Mouse (Mus musculus) stomach, embryonic 14.5 days (tissue): ENCODE data around the gene Zbtb38. TPM values are rescaled to one million over a fixed set of nuclear protein-coding genes. Genes with fewer than 3 reads are reported as not detected.

Experiments
- ATAC-seq: fragments of 200-750 bp; cut with Nextera tagmentation; 2 replicates; pipeline ENCODE4 v1.8.0; 2017; ENCODE audit warnings: low read depth, moderate TSS enrichment; ENCODE audit not compliant: insufficient number of reproducible peaks, insufficient read depth, low FRiP score
- H3K27ac ChIP-seq: fragments of 300-500 bp; sonication (generic); 2 replicates; pipeline ENCODE4 v1.5.1; 2014; ENCODE audit warnings: mild to moderate bottlenecking, low read length, moderate library complexity, mixed read lengths
- H3K27me3 ChIP-seq: fragments of 300-500 bp; sonication (generic); 2 replicates; pipeline ENCODE4 v1.6.1; 2014; ENCODE audit warnings: low read length, control low read depth, mixed read lengths; ENCODE audit not compliant: control insufficient read depth, insufficient read depth
- H3K36me3 ChIP-seq: fragments of 300-500 bp; sonication (generic); 2 replicates; pipeline ENCODE4 v1.6.1; 2014; ENCODE audit warnings: mild to moderate bottlenecking, control low read depth, low read length, moderate library complexity, mixed read lengths; ENCODE audit not compliant: control insufficient read depth, insufficient read depth
- H3K4me1 ChIP-seq: fragments of 300-500 bp; sonication (generic); 2 replicates; pipeline ENCODE4 v1.6.1; 2014; ENCODE audit warnings: low read length, control low read depth, mixed read lengths; ENCODE audit not compliant: control insufficient read depth, insufficient read depth
- H3K4me2 ChIP-seq: fragments of 300-500 bp; sonication (generic); replicated peaks from 2 replicates; pipeline ENCODE4 v1.6.1; 2014; ENCODE audit warnings: low read depth, low read length, control low read depth
- H3K4me3 ChIP-seq: fragments of 300-500 bp; sonication (generic); 2 replicates; pipeline ENCODE4 v1.5.1; 2014; ENCODE audit warnings: low read depth, low read length, control low read depth
- H3K9ac ChIP-seq: fragments of 300-500 bp; sonication (generic); replicated peaks from 2 replicates; pipeline ENCODE4 v1.6.1; 2014; ENCODE audit warnings: low read depth, mild to moderate bottlenecking, control low read depth, low read length, moderate library complexity, mixed read lengths
- H3K9me3 ChIP-seq: fragments of 300-500 bp; sonication (generic); 2 replicates; pipeline ENCODE4 v1.6.1; 2016; ENCODE audit warnings: low read depth, low read length, control low read depth; ENCODE audit not compliant: control insufficient read depth
- WGBS: fragments of 180-500 bp; shearing (Covaris S2); extraction: QIAGEN DNeasy Blood & Tissue Kit; methylation state at CpG from one replicate; pipeline ENCODE4 v1.1.7; 2014; 5-methylcytosine and 5-hydroxymethylcytosine counted together
- polyA plus RNA-seq: library from polyadenylated mRNA; unstranded; fragments of >200 nt; fragmentation: Nextera tagmentation; extraction: Ambion mirVana; gene quantifications from 2 replicates; pipeline ENCODE4 v1.2.1, GENCODE M21; 2014

The Zbtb38 gene
- polyA plus RNA-seq, 1 experiment from 2014 or later, result 23.0 TPM

- Histone ChIP-seq H3K36me3 (no peaks in the 10 kb centered on the region), H3K4me1 (0 out of 2 replicates have a peak, but pooled peaks cover 4% of the 10 kb centered on the region), H3K9me3 (no peaks in the 10 kb centered on the region), H3K4me2 (no peak overlapping the region), H3K27ac (no peak overlapping the region), H3K4me3 (no peak overlapping the region), H3K9ac (no peak overlapping the region), H3K27me3 (no peaks in the 10 kb centered on the region)
- WGBS, result 74% methylated on average over 10 of the region's 10 CpGs
- ATAC-seq, result no peak
These were observed 35.2 kb upstream of the Zbtb38 start for GRCm38 (mm10) chr9:96787797-96788196.

DNA sequence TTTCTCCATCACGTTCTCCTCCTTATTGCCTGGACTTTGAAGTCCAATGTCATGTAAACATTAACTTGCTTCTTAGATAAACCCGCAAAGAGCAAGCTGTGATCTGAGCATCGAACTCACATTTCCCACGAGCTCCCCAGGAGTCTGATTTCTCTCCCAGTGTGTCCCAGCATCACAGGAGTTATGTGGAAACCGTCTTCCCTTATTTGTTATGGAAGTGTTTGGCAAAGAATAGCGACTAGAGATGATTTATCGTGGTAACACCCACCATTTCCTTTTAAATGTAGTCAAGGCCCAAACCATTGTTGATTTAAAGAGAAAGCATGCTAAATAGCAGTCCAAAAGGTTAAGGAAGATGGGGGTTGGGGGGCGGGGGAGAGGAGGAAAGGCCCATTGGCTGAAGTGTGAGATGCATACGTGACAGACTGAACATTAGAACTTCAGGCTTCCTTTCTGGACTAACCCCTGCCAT lies 33.3 kb upstream of the Zbtb38 start:
- Histone ChIP-seq H3K4me3 (no peak overlapping the region), H3K36me3 (no peaks in the 10 kb centered on the region), H3K4me2 (no peak overlapping the region), H3K27ac (no peak overlapping the region), H3K9me3 (no peaks in the 10 kb centered on the region), H3K4me1 (0 out of 2 replicates have a peak, but pooled peaks cover 4% of the 10 kb centered on the region), H3K27me3 (no peaks in the 10 kb centered on the region), H3K9ac (no peak overlapping the region)
- 18% methylated on average over 9 of the region's 9 CpGs for WGBS
- no peak for ATAC-seq

GRCm38 (mm10) chr9:96785187-96785586 lies 32.6 kb upstream of the Zbtb38 start:
- no peaks in the 10 kb centered on the region for H3K9me3 ChIP-seq
- H3K4me1 ChIP-seq, result 0 out of 2 replicates have a peak, but pooled peaks cover 4% of the 10 kb centered on the region
- H3K4me3 ChIP-seq, result no peak overlapping the region
- no peak overlapping the region for H3K27ac ChIP-seq
- H3K9ac ChIP-seq, result no peak overlapping the region
- no peak overlapping the region for H3K4me2 ChIP-seq
- no peaks in the 10 kb centered on the region for H3K36me3 ChIP-seq
- H3K27me3 ChIP-seq, result no peaks in the 10 kb centered on the region
- WGBS, result 74% methylated on average over 3 of the region's 3 CpGs
- ATAC-seq, result no peak

- H3K9me3 ChIP-seq, result no peaks in the 10 kb centered on the region
- no peaks in the 10 kb centered on the region for H3K36me3 ChIP-seq
- H3K27ac ChIP-seq, result no peak overlapping the region
- WGBS, result 81% methylated on average over 9 of the region's 9 CpGs
- H3K9ac ChIP-seq, result no peak overlapping the region
- H3K4me1 ChIP-seq, result 0 out of 2 replicates have a peak, but pooled peaks cover 4% of the 10 kb centered on the region
- no peak overlapping the region for H3K4me3 ChIP-seq
- ATAC-seq, result no peak
- no peak overlapping the region for H3K4me2 ChIP-seq
- H3K27me3 ChIP-seq, result no peaks in the 10 kb centered on the region
These were observed 31.0 kb upstream of the Zbtb38 start for GRCm38 (mm10) chr9:96783667-96784066.

DNA sequence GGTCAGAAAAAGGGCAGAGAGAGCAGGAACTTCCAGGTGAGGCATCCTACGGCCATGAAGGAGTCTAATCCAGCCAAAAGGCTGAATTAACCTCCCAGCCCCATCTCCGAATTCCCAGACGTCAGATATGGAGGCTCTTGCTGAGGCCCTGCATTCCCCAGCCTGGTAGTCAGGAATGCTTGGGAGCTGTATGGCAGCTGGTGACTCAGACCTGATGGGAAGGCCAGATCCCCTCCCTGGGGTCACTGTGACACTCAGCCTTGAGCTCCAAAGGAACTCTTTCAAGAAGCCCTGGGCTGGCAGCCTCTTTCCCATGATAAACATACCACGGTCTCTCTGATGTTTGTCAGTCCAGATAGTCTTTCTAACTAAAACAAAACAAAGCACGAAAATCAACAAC lies 30.6 kb upstream of the Zbtb38 start:
- H3K36me3 ChIP-seq, result no peaks in the 10 kb centered on the region
- H3K4me3 ChIP-seq, result no peak overlapping the region
- no peak overlapping the region for H3K4me2 ChIP-seq
- no peak overlapping the region for H3K9ac ChIP-seq
- no peak for ATAC-seq
- no peaks in the 10 kb centered on the region for H3K9me3 ChIP-seq
- H3K27me3 ChIP-seq, result no peaks in the 10 kb centered on the region
- 0 out of 2 replicates have a peak, but pooled peaks cover 4% of the 10 kb centered on the region for H3K4me1 ChIP-seq
- no peak overlapping the region for H3K27ac ChIP-seq
- 43% methylated on average over 5 of the region's 5 CpGs for WGBS

DNA sequence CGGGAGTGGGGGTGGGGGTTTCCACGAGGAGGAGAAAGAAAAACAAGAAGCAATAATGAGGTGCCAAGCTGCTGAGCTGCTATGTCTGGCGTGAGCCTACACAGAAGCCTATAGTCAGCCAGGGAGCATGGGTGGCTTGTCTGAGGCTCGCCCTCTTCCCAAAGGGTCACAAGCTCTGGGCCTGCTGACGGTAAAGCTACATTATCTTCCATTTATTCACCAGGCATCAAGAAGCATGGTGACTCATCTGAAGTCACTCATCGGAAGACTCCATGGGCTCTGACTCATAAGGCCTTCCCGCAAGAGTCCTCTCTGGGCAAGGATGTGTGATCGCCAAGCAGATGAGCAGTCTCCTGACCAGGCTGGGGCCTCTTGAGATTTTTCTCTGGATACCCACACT lies 29.4 kb upstream of the Zbtb38 start:
- ATAC-seq, result no peak
- Histone ChIP-seq H3K4me3 (no peak overlapping the region), H3K27me3 (no peaks in the 10 kb centered on the region), H3K9ac (no peak overlapping the region), H3K36me3 (no peaks in the 10 kb centered on the region), H3K4me2 (no peak overlapping the region), H3K4me1 (0 out of 2 replicates have a peak, but pooled peaks cover 4% of the 10 kb centered on the region), H3K9me3 (no peaks in the 10 kb centered on the region), H3K27ac (no peak overlapping the region)
- 80% methylated on average over 8 of the region's 8 CpGs for WGBS

- H3K4me2 ChIP-seq, result no peak overlapping the region
- no peaks in the 10 kb centered on the region for H3K27me3 ChIP-seq
- no peak overlapping the region for H3K4me3 ChIP-seq
- H3K36me3 ChIP-seq, result no peaks in the 10 kb centered on the region
- 13% methylated on average over 6 of the region's 6 CpGs for WGBS
- no peak for ATAC-seq
- no peak overlapping the region for H3K9ac ChIP-seq
- no peak overlapping the region for H3K27ac ChIP-seq
- H3K4me1 ChIP-seq, result no peaks in the 10 kb centered on the region
- no peaks in the 10 kb centered on the region for H3K9me3 ChIP-seq
These were observed 20.5 kb upstream of the Zbtb38 start for GRCm38 (mm10) chr9:96773146-96773545.

DNA sequence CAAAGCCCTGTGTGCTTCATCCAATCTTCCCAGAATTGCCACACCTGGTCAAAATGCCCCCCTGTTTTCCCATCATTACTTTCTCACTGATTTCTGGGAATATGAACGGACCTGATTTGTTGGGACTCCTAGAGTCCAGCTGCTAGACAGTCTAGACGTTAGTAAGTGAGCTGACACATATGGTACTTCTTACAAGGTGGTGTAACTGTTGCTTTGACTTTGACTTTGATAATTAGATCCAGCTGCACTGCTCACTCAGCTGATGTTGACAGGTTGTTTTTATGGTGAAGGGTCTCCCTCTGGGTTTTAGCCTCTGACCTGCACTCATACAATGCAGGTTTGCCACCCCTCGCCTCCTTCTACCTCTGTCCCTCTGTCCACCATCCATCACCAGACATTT lies 17.8 kb upstream of the Zbtb38 start:
- no peak overlapping the region for H3K27ac ChIP-seq
- H3K36me3 ChIP-seq, result no peaks in the 10 kb centered on the region
- no peaks in the 10 kb centered on the region for H3K27me3 ChIP-seq
- H3K4me1 ChIP-seq, result no peaks in the 10 kb centered on the region
- 68% methylated on average over 3 of the region's 3 CpGs for WGBS
- no peaks in the 10 kb centered on the region for H3K9me3 ChIP-seq
- no peak overlapping the region for H3K4me3 ChIP-seq
- H3K9ac ChIP-seq, result no peak overlapping the region
- ATAC-seq, result no peak
- H3K4me2 ChIP-seq, result no peak overlapping the region

DNA sequence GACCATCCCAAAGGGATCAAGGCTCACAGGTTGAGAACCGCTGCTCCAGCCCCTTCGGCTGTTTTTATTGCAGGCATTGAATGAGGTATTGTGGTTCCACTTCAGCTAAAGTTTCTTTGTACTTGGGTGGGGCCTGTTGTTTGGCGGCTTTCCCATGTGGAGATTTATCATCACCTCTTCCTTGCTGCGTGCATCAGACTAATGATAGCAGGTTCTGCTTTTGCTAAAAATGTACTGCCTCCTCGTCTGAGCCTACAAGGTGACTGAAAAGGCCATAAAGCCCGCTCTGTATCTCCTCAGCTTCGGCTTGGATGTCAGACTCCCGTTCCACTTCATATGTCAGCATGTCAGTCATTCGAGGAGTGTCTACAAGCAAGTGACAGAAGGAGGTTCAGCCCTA lies 17.0 kb upstream of the Zbtb38 start:
- no peak for ATAC-seq
- Histone ChIP-seq H3K36me3 (no peaks in the 10 kb centered on the region), H3K9ac (no peak overlapping the region), H3K4me2 (no peak overlapping the region), H3K4me3 (no peak overlapping the region), H3K27ac (no peak overlapping the region), H3K9me3 (no peaks in the 10 kb centered on the region), H3K4me1 (no peaks in the 10 kb centered on the region), H3K27me3 (no peaks in the 10 kb centered on the region)
- WGBS, result 69% methylated on average over 9 of the region's 9 CpGs
